Mouse (Mus musculus): ENCODE data around the gene Lin7c.
A peak's percentile ranks its signal among the peaks of the same experiment; 100 is the strongest.

Gene Lin7c

DNA sequence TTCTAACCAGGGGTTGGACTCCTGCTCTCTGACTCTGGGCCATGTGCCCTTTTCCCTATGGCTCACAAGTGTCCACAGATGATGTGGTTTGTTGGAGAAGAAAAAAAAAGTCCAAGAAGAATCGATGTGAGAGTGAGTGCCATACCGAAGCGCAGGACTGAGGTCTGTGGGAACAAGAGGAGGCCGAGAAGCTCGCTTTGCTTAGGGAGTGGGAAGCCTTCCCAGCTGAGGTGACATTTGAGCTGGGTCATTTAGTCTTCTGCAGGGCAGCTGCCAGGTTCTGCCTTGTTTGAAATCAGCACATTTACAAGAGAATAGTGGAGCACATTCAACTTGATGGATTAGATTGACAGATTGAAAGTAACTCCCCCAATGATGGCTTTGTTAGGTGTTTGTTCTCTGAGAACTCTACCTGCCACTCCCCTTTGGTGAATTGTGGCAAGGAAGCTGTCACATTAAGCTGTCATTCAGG lies 51.4 kb downstream of the Lin7c start:
- DNase-seq (ENCODE audit: low read depth, low spot score): peak; percentile 60

DNA sequence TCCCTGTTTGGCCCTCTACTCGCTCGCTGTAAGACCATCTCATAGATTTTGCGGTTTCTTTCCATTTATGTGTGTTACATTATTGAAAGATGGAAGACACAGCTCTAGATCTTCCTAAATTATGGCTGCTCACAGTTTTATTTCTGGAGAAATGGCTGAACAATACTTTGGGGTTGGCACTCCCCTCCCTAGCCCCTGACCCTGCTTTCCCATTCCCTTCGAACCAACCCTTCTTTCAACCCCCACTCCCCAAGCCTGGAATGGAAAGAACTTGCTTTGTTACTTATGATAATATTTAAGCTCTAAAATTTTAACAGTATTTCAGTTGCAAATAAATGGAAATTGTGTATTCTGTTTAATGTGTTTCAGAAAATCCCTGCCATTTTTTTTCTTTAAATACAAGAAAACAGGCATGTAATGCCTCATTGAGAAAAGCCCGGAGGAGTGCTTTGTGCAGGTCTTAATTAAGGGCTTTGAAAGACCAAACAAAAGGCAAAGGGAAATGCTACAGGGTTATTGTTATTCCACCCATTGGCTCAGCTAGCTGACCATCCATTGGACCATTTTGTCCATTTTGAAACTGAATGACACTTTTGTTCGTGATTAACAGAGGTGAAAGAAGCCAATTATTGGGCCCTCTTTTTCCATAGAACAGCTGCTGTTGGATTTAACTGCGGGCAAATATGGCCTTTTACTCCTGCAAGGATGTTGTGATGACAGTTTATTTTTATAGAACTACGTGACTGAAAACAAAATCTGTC lies 52.3 kb downstream of the Lin7c start:
- no peak for DNase-seq (ENCODE audit: low read depth, low spot score)

- no peak for DNase-seq (ENCODE audit: low read depth, low spot score)
Observed at GRCm38 (mm10) chr2:109944995-109945394, 54.3 kb downstream of the Lin7c start.

- DNase-seq (ENCODE audit: low read depth, low spot score): no peak
Observed at GRCm38 (mm10) chr2:109945532-109945931, 54.9 kb downstream of the Lin7c start.

- no peak for DNase-seq (ENCODE audit: low read depth, low spot score)
Observed at GRCm38 (mm10) chr2:109946426-109946825, 55.8 kb downstream of the Lin7c start.

DNA sequence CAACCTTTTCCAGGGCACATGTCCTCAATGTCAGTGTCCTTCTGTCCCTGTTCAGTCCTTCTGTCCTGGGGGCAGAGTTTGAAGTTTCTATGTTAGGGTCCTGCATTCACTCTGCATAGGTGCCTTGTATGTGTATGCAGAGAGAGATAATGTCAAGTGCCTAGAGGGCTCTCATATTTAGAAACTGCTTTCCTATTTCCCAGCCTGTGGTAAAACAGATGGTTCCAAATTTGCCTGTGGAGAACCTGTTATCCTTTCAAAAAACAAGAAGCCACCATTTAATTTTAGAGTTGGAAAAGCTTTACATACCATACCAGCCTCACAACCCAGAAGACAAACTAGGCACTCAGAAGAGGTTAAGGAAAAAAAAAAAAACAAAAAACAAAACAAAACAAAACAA lies 58.9 kb downstream of the Lin7c start:
- no peak for DNase-seq (ENCODE audit: low read depth, low spot score)

- DNase-seq (ENCODE audit: low read depth, low spot score): no peak
Observed at GRCm38 (mm10) chr2:109950311-109950710, 59.7 kb downstream of the Lin7c start.
